In the genomic region with DNA sequence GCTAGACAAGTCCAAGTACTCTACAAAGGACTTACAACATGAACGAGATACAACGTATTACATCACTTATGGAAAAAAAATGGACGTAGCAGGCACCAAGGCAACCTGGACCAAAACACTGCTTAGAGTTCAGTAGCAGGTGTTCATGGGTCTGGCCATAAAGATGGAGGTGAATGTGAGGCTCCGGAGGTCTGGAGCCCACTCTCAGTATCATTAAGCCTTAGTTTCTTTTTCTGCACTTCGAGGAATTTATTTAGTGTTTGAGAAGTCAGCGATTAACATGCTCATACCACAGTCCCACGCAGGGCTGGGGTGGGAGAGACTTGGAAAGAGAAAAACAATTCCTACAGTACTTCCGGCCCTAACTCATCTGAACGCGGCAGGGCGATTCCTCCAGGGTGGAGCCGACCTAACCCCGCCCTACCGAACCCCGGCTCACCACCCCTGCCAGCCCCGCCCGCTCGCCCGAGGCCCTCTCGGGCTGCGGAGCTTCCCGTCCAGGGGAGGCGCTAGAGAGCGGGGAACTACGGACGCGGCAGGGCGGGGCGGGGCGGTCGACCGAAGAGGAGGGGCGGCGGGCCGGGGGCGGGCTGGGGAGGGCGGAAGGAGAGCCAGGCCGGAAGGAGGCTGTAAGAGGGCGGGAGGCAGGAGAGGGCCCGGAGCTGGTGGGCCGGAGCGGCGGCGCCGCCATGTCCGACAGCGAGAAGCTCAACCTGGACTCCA, we compare ENCODE assay signal across 8 mouse cellular contexts. TPM values are rescaled to one million over a fixed set of nuclear protein-coding genes. Genes with fewer than 3 reads are reported as not detected.
A peak's percentile ranks its signal among the peaks of the same experiment; 100 is the strongest.
DNase-seq lines count a peak whose midpoint lies in the region; ATAC-seq lines count a peak whose summit lies in the region.

A gene (plus strand): TSS at position 538 of the 723 bp plus-strand sequence.

- ATAC-seq in heart, embryonic 15.5 days (replicated peaks; ENCODE audit: insufficient number of reproducible peaks, insufficient read depth, low FRiP score, low read depth) = peak; percentile 93
- ATAC-seq in liver, embryonic 15.5 days (ENCODE audit: insufficient read depth) = peak; percentile 93
- peak; percentile 94 for ATAC-seq in neural tube, embryonic 12.5 days (ENCODE audit: low FRiP score, low read depth)

- peak; percentile 95 to 96 for DNase-seq in CD8-positive naive resting alpha-beta T cell, adult 2 months (ENCODE audit: low read depth in 2 of 2, low spot score in 2 of 2)
- DNase-seq in c-Kit-positive CD71-negative TER-119-negative erythroid progenitor cells, embryonic 14.5 days (ENCODE audit: low read depth) = peak; percentile 94
- peak; percentile 97 for DNase-seq in forebrain, embryonic 10.5 days (ENCODE audit: extremely low spot score, low spot score)
- peak; percentile 97 to 98 for DNase-seq in kidney, postnatal 25 days
- DNase-seq in telencephalon, adult 2 months (ENCODE audit: low read depth, low spot score) = peak; percentile 80

- H3K27me3 ChIP-seq in forebrain, embryonic 10.5 days (ENCODE audit: poor library complexity, severe bottlenecking) = no peaks in the 10 kb centered on the region
- no peaks in the 10 kb centered on the region for H3K27me3 ChIP-seq in heart, embryonic 15.5 days
- H3K27me3 ChIP-seq in liver, embryonic 15.5 days = no peaks in the 10 kb centered on the region
- no peaks in the 10 kb centered on the region; the same call in 1 of the 2 replicates for H3K27me3 ChIP-seq in neural tube, embryonic 12.5 days (replicated peaks)

- peak within 1 kb of the TSS; percentile 98 for H3K27ac ChIP-seq in forebrain, embryonic 10.5 days
- peak within 1 kb of the TSS; percentile 89 for H3K27ac ChIP-seq in heart, embryonic 15.5 days
- H3K27ac ChIP-seq in liver, embryonic 15.5 days (replicated peaks) = peak within 1 kb of the TSS; percentile 87
- peak within 1 kb of the TSS; percentile 73 for H3K27ac ChIP-seq in neural tube, embryonic 12.5 days

- H3K4me3 ChIP-seq in forebrain, embryonic 10.5 days = peak within 1 kb of the TSS; percentile 96
- peak within 1 kb of the TSS; percentile 84 for H3K4me3 ChIP-seq in heart, embryonic 15.5 days
- peak within 1 kb of the TSS; percentile 86 for H3K4me3 ChIP-seq in liver, embryonic 15.5 days (replicated peaks)
- H3K4me3 ChIP-seq in neural tube, embryonic 12.5 days = peak within 1 kb of the TSS; percentile 96

- peaks cover 39% of the 10 kb centered on the region for H3K36me3 ChIP-seq in forebrain, embryonic 10.5 days (replicated peaks)
- H3K36me3 ChIP-seq in heart, embryonic 15.5 days = peaks cover 35% of the 10 kb centered on the region
- peaks cover 38% of the 10 kb centered on the region for H3K36me3 ChIP-seq in liver, embryonic 15.5 days (replicated peaks)
- peaks cover 36% of the 10 kb centered on the region for H3K36me3 ChIP-seq in neural tube, embryonic 12.5 days

- H3K9me3 ChIP-seq in forebrain, embryonic 10.5 days = no peaks in the 10 kb centered on the region
- no peaks in the 10 kb centered on the region for H3K9me3 ChIP-seq in heart, embryonic 15.5 days (replicated peaks)
- H3K9me3 ChIP-seq in liver, embryonic 15.5 days (replicated peaks) = no peaks in the 10 kb centered on the region
- H3K9me3 ChIP-seq in neural tube, embryonic 12.5 days = no peaks in the 10 kb centered on the region

- peak within 1 kb of the TSS; percentile 98 for H3K9ac ChIP-seq in heart, embryonic 15.5 days
- H3K9ac ChIP-seq in liver, embryonic 15.5 days = peak within 1 kb of the TSS; percentile 92
- peak within 1 kb of the TSS; percentile 98 for H3K9ac ChIP-seq in neural tube, embryonic 12.5 days

- WGBS in forebrain, embryonic 10.5 days = 6% methylated on average over 47 of the region's 47 CpGs
- 5% methylated on average over 37 of the region's 47 CpGs for WGBS in heart, embryonic 15.5 days
- 2% methylated on average over 42 of the region's 47 CpGs for WGBS in liver, embryonic 15.5 days (ENCODE audit: insufficient replicate concordance)
- WGBS in neural tube, embryonic 12.5 days = 7% methylated on average over 47 of the region's 47 CpGs

- H3K4me2 ChIP-seq in heart, embryonic 15.5 days = peak within 1 kb of the TSS; percentile 87
- peak within 1 kb of the TSS; percentile 88 for H3K4me2 ChIP-seq in liver, embryonic 15.5 days
- peak within 1 kb of the TSS; percentile 95 for H3K4me2 ChIP-seq in neural tube, embryonic 12.5 days (replicated peaks)

- peaks cover 50% of the 10 kb centered on the region for H3K4me1 ChIP-seq in forebrain, embryonic 10.5 days
- H3K4me1 ChIP-seq in heart, embryonic 15.5 days (replicated peaks) = peaks cover 56% of the 10 kb centered on the region
- peaks cover 61% of the 10 kb centered on the region for H3K4me1 ChIP-seq in liver, embryonic 15.5 days (replicated peaks)
- peaks cover 20% of the 10 kb centered on the region for H3K4me1 ChIP-seq in neural tube, embryonic 12.5 days

RNA-seq across cellular contexts. Expression of the gene that starts here (rescaled TPM):
- polyA plus RNA-seq in forebrain, embryonic 10.5 days (2016; fragmentation: Nextera tagmentation; extraction: Ambion mirVana) = 998 and 1,002 TPM in 2 replicates
- polyA plus RNA-seq in heart, embryonic 15.5 days (2015; fragmentation: Nextera tagmentation; extraction: Ambion mirVana) = 666 and 734 TPM in 2 replicates
- 414 and 425 TPM in 2 replicates for polyA plus RNA-seq in liver, embryonic 15.5 days (2015; fragmentation: Nextera tagmentation; extraction: Ambion mirVana)
- 753 and 767 TPM in 2 replicates for polyA plus RNA-seq in neural tube, embryonic 12.5 days (2016; fragmentation: Nextera tagmentation; extraction: Ambion mirVana)

Comparison
In these comparisons a context has a peak if more than half of its experiments do, and no peak if none do; other contexts are left out.
1. Peak in every context shown above with its lines: DNase-seq, ATAC-seq, H3K4me3 ChIP-seq and H3K27ac ChIP-seq.